Mouse (Mus musculus): ENCODE measurements around the gene Dnah9. TPM values are rescaled to one million over a fixed set of nuclear protein-coding genes. Genes with fewer than 3 reads are reported as not detected.

Dnah9 gene
- not detected in 3 replicates for total RNA-seq (2017)

- ATAC-seq (replicated peaks; ENCODE audit: insufficient number of reproducible peaks, low FRiP score, low TSS enrichment, poor library complexity, severe bottlenecking), result no peak
These were observed at the start of gene Dnah9 for GRCm38 (mm10) chr11:66167801-66168651. TSS of gene Dnah9 (minus strand) at chr11:66168551.

DNA sequence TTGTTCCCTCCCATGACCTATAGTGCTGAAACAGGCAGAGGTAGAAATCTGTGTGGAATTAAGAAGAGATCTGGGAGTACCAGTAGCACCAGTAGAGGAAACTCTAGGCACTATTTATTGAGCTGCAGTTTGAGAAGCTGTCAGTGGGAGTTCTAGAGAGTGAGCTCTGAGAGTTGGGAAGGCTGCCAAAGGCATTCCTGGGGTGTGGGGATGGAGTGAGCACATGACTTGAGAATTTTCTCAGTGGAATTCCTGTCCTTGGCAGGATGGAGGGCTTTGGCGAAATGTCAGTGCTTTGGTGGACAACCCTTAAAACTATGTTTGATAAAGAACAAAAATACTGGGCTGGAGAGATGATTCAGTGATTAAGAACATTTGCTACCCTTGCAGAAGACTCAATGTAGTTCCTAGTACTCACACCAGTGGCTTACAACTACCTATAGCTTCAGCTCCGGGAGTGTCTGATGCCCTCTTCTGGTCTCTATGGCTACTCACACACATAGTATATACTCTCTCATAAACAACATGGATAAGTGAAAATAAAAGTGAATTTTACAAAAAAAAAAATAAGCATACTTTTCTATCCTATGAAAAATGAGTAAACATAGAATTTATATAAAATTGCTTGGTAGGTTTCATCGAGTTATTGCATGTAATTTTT is 20.4 kb upstream of the Dnah9 start:
- no peak for ATAC-seq (replicated peaks; ENCODE audit: insufficient number of reproducible peaks, low FRiP score, low TSS enrichment, poor library complexity, severe bottlenecking)

DNA sequence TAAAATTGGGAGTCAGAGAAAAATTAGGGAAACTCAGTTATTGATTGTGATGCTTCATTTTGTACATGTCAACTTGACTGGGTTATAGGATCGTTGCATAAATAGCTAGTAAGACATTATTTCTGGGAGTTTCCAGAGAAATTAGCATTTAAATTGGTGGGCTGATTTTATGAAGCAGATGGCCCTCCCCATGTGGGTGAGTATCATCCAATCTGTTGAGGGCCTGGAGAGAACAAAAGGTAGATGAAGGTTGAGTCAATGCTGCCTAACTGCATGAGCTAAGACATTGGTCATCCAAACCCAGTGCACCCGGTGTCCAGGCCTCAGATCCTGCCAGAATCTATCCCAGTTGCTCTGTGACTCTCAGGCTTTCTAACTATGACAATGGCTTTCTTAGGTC is 19.8 kb upstream of the Dnah9 start:
- ATAC-seq (replicated peaks; ENCODE audit: insufficient number of reproducible peaks, low FRiP score, low TSS enrichment, poor library complexity, severe bottlenecking), result no peak

DNA sequence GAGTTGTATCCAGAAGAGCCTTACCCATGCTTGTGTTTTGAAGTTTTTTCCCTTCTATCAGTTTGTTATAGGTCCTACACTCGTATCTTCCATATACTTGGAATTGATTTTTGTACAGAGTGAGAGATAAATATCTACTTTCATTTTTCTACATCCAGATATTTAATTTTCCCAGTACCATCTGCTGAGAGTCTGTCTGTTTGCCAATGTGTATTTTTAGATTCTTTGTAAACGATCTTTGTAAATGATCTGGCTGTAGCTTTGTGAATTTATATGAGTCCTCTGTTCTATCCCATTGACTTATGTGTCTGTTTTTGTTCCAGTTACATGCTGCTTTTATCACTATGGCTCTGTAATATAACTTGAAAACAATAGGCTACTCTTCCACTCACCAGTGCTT is 9.4 kb upstream of the Dnah9 start:
- ATAC-seq (replicated peaks; ENCODE audit: insufficient number of reproducible peaks, low FRiP score, low TSS enrichment, poor library complexity, severe bottlenecking), result no peak

- no peak for ATAC-seq (replicated peaks; ENCODE audit: insufficient number of reproducible peaks, low FRiP score, low TSS enrichment, poor library complexity, severe bottlenecking)
These were observed 4.3 kb downstream of the Dnah9 start for GRCm38 (mm10) chr11:66164022-66164421.

DNA sequence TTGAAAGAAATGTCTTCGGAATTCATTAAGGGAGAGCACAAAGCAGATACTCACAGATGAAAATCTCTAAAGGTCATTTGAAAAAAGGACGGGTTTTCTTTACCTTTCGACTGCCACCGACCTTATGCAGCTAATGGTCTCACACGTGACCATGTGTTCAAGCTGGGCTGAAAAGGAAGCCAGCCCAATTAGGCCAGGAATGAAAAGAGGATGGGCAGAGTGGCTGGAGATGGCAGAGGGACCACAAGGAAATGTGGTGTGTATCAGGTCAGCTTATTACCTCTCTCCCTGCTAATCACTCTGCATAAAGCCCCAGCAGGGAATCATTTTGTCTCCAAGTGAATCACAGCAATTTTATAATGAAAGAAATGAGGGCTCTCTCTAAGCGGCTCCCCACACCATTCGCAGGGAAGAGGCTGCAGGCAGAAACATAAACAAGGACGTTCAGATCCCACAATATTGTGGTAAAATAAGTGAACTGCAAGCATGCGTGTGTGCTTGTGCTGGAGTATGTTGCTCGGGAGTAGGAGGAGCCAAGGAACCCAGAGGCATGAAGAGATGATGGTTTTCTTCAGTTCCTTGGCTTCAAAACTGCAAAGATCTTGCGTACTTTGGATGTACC is 27.6 kb downstream of the Dnah9 start:
- no peak for ATAC-seq (replicated peaks; ENCODE audit: insufficient number of reproducible peaks, low FRiP score, low TSS enrichment, poor library complexity, severe bottlenecking)

GRCm38 (mm10) chr11:66134826-66135225 is 33.5 kb downstream of the Dnah9 start:
- no peak for ATAC-seq (replicated peaks; ENCODE audit: insufficient number of reproducible peaks, low FRiP score, low TSS enrichment, poor library complexity, severe bottlenecking)

- no peak for ATAC-seq (replicated peaks; ENCODE audit: insufficient number of reproducible peaks, low FRiP score, low TSS enrichment, poor library complexity, severe bottlenecking)
These were observed 42.2 kb downstream of the Dnah9 start for GRCm38 (mm10) chr11:66126150-66126549.

GRCm38 (mm10) chr11:66124496-66124895 is 43.9 kb downstream of the Dnah9 start:
- ATAC-seq (replicated peaks; ENCODE audit: insufficient number of reproducible peaks, low FRiP score, low TSS enrichment, poor library complexity, severe bottlenecking), result no peak

GRCm38 (mm10) chr11:66122017-66122416 is 46.3 kb downstream of the Dnah9 start:
- no peak for ATAC-seq (replicated peaks; ENCODE audit: insufficient number of reproducible peaks, low FRiP score, low TSS enrichment, poor library complexity, severe bottlenecking)

DNA sequence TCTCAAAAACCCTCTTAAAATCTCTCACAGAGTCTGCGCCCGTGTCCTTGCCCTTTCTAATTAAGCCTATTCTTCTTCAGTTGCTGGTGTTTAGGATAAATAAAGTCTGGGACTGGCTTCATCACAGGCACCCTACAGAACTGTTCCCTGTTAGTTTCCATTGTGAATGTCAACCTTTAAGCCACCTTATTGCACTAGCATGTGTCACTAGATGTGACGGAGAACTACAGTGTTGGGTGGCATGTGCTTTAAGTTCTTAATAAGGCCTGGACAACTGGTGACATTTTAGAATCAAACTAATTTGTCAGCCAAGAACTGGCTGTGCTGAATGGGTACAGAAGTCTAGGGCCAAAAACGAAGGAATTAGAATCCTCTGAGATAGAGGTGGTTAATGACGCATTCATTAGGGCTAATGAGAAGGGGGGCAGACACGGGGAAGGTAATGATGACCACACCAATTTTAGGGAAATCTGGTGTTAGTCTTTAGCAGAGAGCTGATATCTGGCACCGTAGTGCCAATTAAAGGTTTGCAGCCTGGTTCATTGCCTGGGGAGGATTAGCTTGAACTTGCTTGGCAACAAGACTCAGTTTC is 84.6 kb downstream of the Dnah9 start:
- no peak for ATAC-seq (replicated peaks; ENCODE audit: insufficient number of reproducible peaks, low FRiP score, low TSS enrichment, poor library complexity, severe bottlenecking)

DNA sequence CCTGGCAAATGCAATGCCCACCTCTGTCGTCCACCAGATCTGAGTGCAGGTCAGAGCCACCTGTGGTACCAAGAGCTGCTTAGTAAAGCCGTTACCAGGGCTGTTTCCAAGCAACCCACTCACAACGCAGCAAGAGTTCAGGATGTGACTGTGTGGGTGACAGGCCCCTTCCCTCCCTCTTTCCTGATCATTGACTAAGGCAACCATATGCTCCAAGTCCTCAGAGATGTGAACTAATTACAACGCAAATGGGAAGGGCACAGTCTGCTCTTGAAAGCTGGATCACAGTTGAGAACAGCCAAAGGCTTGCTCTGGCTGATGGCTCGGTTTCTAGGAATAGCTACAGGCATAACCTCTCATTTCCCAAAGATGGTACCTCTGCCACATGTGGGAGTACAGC is 95.4 kb downstream of the Dnah9 start:
- no peak for ATAC-seq (replicated peaks; ENCODE audit: insufficient number of reproducible peaks, low FRiP score, low TSS enrichment, poor library complexity, severe bottlenecking)

DNA sequence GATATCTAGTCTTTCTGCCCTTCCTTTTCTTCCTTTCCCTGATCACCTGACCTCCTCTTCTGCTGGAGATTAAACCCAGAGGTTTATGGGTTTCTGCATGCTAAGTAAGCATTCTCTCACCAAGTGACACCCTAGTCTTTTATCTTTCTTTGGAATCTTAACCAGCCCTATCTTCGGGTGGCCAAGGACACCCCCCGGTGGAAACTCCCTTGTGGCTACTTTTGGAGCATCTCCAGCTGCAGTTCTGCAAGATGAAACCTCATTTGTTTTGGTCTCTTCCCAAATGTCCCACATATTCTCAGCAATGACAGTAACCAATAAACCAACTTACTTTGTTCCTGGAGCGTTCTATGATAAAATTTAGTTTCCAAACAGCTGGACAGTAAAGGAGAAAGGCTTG is 109.4 kb downstream of the Dnah9 start:
- no peak for ATAC-seq (replicated peaks; ENCODE audit: insufficient number of reproducible peaks, low FRiP score, low TSS enrichment, poor library complexity, severe bottlenecking)

GRCm38 (mm10) chr11:66051294-66051693 is 117.1 kb downstream of the Dnah9 start:
- no peak for ATAC-seq (replicated peaks; ENCODE audit: insufficient number of reproducible peaks, low FRiP score, low TSS enrichment, poor library complexity, severe bottlenecking)

DNA sequence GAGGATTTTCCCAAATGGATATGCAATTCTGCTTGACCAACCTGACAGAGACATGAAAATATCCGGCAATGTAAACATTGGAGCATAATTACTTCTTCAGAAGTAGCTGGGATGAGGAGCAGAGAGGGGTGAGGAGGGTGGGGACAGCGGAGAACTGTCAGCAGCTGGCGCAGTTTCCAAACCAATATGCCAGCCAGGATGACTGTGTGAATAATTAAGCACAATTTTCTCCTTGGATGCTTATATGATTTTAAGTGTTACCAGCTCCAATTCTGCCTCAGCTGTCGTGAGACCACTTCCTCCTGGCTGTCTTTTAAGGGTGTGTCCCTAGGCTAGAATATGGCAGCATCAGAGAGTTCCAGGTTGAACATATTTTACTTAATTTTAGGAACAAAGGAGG is 119.2 kb downstream of the Dnah9 start:
- ATAC-seq (replicated peaks; ENCODE audit: insufficient number of reproducible peaks, low FRiP score, low TSS enrichment, poor library complexity, severe bottlenecking), result no peak

DNA sequence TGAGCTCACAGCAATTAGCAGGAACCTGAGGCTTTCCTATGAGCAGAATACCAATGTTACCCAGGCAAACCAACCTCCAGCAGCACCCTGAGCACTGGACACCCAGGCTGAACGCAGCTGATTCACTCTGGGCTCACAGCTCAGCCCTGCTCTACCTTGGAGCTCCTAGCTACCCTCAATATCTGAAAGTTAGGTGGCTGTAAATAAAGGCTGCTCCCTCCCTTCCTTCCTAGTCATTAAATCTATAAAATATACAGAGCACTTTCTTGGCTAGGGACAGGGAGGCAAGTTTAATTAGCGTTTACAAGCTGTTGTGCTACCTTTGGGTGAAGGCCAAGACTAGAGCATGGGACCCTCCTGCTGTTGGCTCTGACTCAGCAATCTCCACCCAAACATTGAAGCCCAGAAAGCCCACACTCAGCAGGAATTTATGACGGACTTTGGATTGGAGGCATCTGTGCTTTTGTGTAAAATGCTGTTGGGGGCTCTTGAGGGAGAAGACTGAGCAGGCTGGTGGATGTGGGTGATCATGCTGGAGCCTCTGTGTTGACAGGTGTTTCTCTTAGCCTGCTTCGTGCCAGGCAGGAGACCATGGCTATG is 121.7 kb downstream of the Dnah9 start:
- ATAC-seq (replicated peaks; ENCODE audit: insufficient number of reproducible peaks, low FRiP score, low TSS enrichment, poor library complexity, severe bottlenecking), result no peak

GRCm38 (mm10) chr11:66043635-66044034 is 124.7 kb downstream of the Dnah9 start:
- ATAC-seq (replicated peaks; ENCODE audit: insufficient number of reproducible peaks, low FRiP score, low TSS enrichment, poor library complexity, severe bottlenecking), result no peak

GRCm38 (mm10) chr11:66042531-66042930 is 125.8 kb downstream of the Dnah9 start:
- no peak for ATAC-seq (replicated peaks; ENCODE audit: insufficient number of reproducible peaks, low FRiP score, low TSS enrichment, poor library complexity, severe bottlenecking)

- no peak for ATAC-seq (replicated peaks; ENCODE audit: insufficient number of reproducible peaks, low FRiP score, low TSS enrichment, poor library complexity, severe bottlenecking)
These were observed 142.6 kb downstream of the Dnah9 start for GRCm38 (mm10) chr11:66025728-66026127.

All from monocyte, adult 5-6 weeks (primary cell).